Mouse (Mus musculus): ENCODE measurements around the gene Ssc4d. TPM values are rescaled to one million over a fixed set of nuclear protein-coding genes. Genes with fewer than 3 reads are reported as not detected.

Ssc4d gene
- polyA plus RNA-seq, 1 experiment from 2014 or later: 4.6 TPM

DNA sequence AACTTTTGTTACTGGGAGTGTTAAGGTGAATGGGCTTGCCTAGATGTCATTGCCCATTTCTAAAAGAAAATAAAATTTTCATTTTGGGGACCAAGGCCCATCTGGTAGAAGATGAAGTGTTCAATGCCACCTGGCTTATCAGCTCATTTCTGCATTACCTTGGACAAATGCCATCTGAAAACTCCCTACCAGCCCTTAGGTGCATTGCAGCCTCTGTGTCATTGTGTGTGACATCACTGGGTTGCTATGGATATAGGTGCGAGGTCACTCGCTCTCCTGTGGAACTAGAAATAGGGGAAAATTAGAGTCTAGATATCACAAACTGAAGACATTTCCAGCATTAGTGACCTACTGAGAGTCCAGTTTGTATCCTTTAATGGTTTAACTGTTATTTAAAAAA, 42.0 kb downstream of the Ssc4d start:
- Histone ChIP-seq H3K9me3 (ENCODE audit: control insufficient read depth, low read length) (no peaks in the 10 kb centered on the region), H3K4me1 (ENCODE audit: control insufficient read depth, insufficient read depth, low read length) (no peaks in the 10 kb centered on the region), H3K9ac (ENCODE audit: low read length) (no peak overlapping the region), H3K4me3 (ENCODE audit: low read depth, low read length) (no peak overlapping the region), H3K4me2 (ENCODE audit: low read depth, severe bottlenecking) (no peak overlapping the region), H3K27ac (replicated peaks; ENCODE audit: low read depth, low read length) (no peak overlapping the region), H3K27me3 (ENCODE audit: control insufficient read depth, insufficient read depth, low read length) (no peaks in the 10 kb centered on the region), H3K36me3 (ENCODE audit: control insufficient read depth, insufficient read depth, low read length) (peaks cover 7% of the 10 kb centered on the region; the same call in 1 of the 2 replicates)
- DNase-seq (ENCODE audit: low spot score): no peak
- ATAC-seq (ENCODE audit: insufficient number of reproducible peaks, low FRiP score, low TSS enrichment, low read depth): no peak
- 88% methylated on average over 2 of the region's 2 CpGs for WGBS

DNA sequence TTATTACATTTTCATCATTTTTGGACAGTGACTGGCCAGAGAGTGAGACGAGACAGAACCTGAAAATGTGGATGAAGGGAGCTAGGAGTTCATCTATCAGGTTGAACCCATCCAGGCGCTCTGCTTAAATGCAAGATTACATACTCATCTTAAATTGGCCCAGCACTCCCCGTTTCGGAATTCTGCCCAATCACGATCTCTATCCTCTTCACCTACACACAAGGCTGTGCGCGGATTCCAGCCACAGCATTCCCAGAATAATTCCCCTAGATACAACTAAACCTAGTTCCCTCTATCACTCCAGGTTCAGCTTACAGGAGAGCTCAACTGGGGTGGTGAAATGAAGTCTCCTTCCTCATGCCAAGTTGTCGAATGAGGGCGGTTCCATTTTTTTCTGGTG, 42.8 kb downstream of the Ssc4d start:
- Histone ChIP-seq H3K9ac (ENCODE audit: low read length) (no peak overlapping the region), H3K4me1 (ENCODE audit: control insufficient read depth, insufficient read depth, low read length) (no peaks in the 10 kb centered on the region), H3K4me3 (ENCODE audit: low read depth, low read length) (no peak overlapping the region), H3K9me3 (ENCODE audit: control insufficient read depth, low read length) (no peaks in the 10 kb centered on the region), H3K4me2 (ENCODE audit: low read depth, severe bottlenecking) (no peak overlapping the region), H3K27ac (replicated peaks; ENCODE audit: low read depth, low read length) (no peak overlapping the region), H3K36me3 (ENCODE audit: control insufficient read depth, insufficient read depth, low read length) (peaks cover 7% of the 10 kb centered on the region; the same call in 1 of the 2 replicates), H3K27me3 (ENCODE audit: control insufficient read depth, insufficient read depth, low read length) (no peaks in the 10 kb centered on the region)
- DNase-seq (ENCODE audit: low spot score) (no peak), ATAC-seq (ENCODE audit: insufficient number of reproducible peaks, low FRiP score, low TSS enrichment, low read depth) (no peak)
- 90% methylated on average over 9 of the region's 9 CpGs for WGBS

DNA sequence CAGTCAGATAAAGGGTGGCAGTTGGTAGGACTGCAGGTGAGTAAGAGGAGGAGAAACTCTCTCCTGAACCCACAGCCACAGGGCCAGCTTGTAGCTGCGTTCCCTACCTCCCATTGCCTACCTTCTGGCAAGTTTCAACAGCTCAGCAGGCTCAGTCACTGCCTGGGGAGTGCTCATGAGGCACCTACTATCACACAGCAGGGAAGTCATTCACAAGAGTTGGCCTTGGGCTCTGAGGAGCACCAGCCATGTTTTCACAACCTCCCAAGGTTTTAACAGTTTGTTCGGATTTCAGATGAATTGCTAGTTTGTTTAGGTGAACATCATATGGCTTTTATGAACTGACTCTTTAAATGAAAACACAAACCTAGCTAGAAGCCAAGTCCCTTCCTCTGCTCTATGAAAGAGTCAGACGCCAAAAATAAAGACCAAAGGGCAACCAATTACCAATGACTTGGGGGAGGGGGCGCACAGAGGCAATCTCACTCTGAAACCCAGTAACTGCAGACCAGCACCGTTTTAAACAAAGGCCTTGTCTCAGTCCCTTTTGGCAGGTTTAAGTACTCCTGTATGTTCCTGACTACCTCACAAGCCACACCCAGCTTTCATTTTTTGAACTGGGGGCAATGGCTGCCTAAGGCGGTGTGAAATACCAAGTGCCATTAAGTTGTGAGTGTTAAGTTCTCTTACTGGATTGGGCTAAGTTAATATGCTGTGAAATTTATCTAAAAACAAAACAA, 44.5 kb downstream of the Ssc4d start:
- H3K4me3 ChIP-seq (ENCODE audit: low read depth, low read length): no peak overlapping the region
- no peak overlapping the region for H3K4me2 ChIP-seq (ENCODE audit: low read depth, severe bottlenecking)
- H3K4me1 ChIP-seq (ENCODE audit: control insufficient read depth, insufficient read depth, low read length): no peaks in the 10 kb centered on the region
- WGBS: 84% methylated on average over 6 of the region's 6 CpGs
- no peak overlapping the region for H3K27ac ChIP-seq (replicated peaks; ENCODE audit: low read depth, low read length)
- DNase-seq (ENCODE audit: low spot score) (no peak), ATAC-seq (ENCODE audit: insufficient number of reproducible peaks, low FRiP score, low TSS enrichment, low read depth) (no peak)
- H3K27me3 ChIP-seq (ENCODE audit: control insufficient read depth, insufficient read depth, low read length): no peaks in the 10 kb centered on the region
- no peaks in the 10 kb centered on the region for H3K9me3 ChIP-seq (ENCODE audit: control insufficient read depth, low read length)
- no peak overlapping the region for H3K9ac ChIP-seq (ENCODE audit: low read length)
- peaks cover 7% of the 10 kb centered on the region; the same call in 1 of the 2 replicates for H3K36me3 ChIP-seq (ENCODE audit: control insufficient read depth, insufficient read depth, low read length)

DNA sequence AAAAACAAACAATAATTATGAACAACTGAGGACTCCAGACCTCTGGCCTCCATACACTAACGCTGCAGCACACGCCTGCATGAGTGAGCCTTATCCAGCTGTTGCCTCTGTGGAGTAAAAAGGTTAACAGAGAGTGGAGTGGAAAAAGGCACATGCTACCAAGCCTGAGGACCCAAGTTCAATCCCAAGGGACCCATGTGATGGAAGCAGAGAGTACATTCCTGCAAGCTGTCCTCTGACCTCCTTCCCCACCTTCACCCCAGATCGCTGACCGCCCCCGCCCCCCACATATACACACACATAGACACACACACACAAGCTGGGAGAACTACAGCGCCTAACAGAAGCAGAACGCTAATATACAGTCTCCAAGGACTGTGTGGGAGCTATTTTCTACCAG, 50.4 kb downstream of the Ssc4d start:
- H3K9me3 ChIP-seq (ENCODE audit: control insufficient read depth, low read length): no peaks in the 10 kb centered on the region
- WGBS: 97% methylated on average over 7 of the region's 7 CpGs
- H3K27me3 ChIP-seq (ENCODE audit: control insufficient read depth, insufficient read depth, low read length): no peaks in the 10 kb centered on the region
- no peaks in the 10 kb centered on the region for H3K4me1 ChIP-seq (ENCODE audit: control insufficient read depth, insufficient read depth, low read length)
- no peak overlapping the region for H3K4me3 ChIP-seq (ENCODE audit: low read depth, low read length)
- no peak overlapping the region for H3K4me2 ChIP-seq (ENCODE audit: low read depth, severe bottlenecking)
- H3K27ac ChIP-seq (replicated peaks; ENCODE audit: low read depth, low read length): no peak overlapping the region
- H3K9ac ChIP-seq (ENCODE audit: low read length): no peak overlapping the region
- ATAC-seq (ENCODE audit: insufficient number of reproducible peaks, low FRiP score, low TSS enrichment, low read depth) (no peak), DNase-seq (ENCODE audit: low spot score) (no peak)
- H3K36me3 ChIP-seq (ENCODE audit: control insufficient read depth, insufficient read depth, low read length): peaks cover 25% of the 10 kb centered on the region

DNA sequence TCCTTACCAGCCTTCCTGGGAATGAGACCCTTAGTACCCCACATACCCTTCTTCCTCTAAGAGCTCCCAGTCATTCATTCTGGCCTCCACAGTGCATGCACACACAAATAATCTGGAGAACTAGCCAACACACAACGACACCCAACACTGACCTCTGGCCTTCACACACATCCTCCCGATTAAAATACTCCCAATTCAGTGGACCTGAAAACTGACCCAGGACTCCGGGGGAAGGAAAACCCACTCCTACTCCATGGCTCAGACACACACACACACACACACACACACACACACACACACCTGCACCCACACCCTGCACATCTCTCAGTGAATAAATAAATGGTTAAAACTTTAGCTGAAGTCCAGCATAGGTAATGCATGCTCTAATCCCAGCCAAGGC, 54.4 kb downstream of the Ssc4d start:
- Histone ChIP-seq H3K4me3 (ENCODE audit: low read depth, low read length) (no peak overlapping the region), H3K9me3 (ENCODE audit: control insufficient read depth, low read length) (no peaks in the 10 kb centered on the region), H3K9ac (ENCODE audit: low read length) (no peak overlapping the region), H3K36me3 (ENCODE audit: control insufficient read depth, insufficient read depth, low read length) (peaks cover 33% of the 10 kb centered on the region), H3K4me1 (ENCODE audit: control insufficient read depth, insufficient read depth, low read length) (no peaks in the 10 kb centered on the region), H3K27me3 (ENCODE audit: control insufficient read depth, insufficient read depth, low read length) (no peaks in the 10 kb centered on the region), H3K27ac (replicated peaks; ENCODE audit: low read depth, low read length) (no peak overlapping the region), H3K4me2 (ENCODE audit: low read depth, severe bottlenecking) (no peak overlapping the region)
- no peak for DNase-seq (ENCODE audit: low spot score)
- no peak for ATAC-seq (ENCODE audit: insufficient number of reproducible peaks, low FRiP score, low TSS enrichment, low read depth)
- 92% methylated on average over 3 of the region's 3 CpGs for WGBS

DNA sequence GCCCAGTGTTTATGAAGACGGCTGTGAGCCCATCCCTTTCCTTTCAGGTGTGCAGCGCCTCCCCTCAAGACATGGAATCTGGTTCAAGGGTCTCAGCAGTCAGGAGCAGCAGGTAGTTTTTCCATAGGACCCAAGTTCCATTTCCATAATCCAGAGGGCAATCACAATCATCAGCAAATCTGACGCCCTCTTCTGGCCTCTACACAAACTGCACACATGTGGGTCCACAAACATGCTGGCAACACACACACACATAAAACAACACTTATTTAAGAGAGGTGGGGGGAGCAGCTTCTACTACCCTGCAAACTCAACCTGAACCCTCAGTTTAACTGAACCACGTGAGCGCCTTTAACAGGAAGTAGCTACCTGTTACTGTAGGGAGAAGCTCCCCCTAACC, 55.7 kb downstream of the Ssc4d start:
- no peak for ATAC-seq (ENCODE audit: insufficient number of reproducible peaks, low FRiP score, low TSS enrichment, low read depth)

DNA sequence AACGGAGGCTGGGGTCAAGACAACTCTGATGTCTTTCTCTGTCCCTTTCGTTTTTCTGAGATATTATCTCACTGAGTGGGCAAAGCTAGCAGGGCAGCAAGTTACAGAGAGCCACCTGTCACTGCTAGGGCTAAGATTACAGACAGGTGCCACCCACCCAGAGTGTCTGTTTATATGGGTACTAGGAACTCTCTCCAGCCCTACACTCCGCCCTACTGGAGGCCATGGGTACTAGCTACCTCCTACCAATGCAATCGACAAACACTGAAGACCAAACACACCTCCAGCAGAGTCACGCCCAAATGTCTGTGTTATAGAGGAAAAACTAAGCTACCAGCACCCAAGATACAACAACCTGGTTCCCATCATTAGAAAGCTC, 56.3 kb downstream of the Ssc4d start:
- 95% methylated on average over 5 of the region's 5 CpGs for WGBS
- DNase-seq (ENCODE audit: low spot score) (no peak), ATAC-seq (ENCODE audit: insufficient number of reproducible peaks, low FRiP score, low TSS enrichment, low read depth) (no peak)
- Histone ChIP-seq H3K4me2 (ENCODE audit: low read depth, severe bottlenecking) (no peak overlapping the region), H3K4me1 (ENCODE audit: control insufficient read depth, insufficient read depth, low read length) (no peaks in the 10 kb centered on the region), H3K27ac (replicated peaks; ENCODE audit: low read depth, low read length) (no peak overlapping the region), H3K9ac (ENCODE audit: low read length) (no peak overlapping the region), H3K4me3 (ENCODE audit: low read depth, low read length) (no peak overlapping the region), H3K27me3 (ENCODE audit: control insufficient read depth, insufficient read depth, low read length) (no peaks in the 10 kb centered on the region), H3K9me3 (ENCODE audit: control insufficient read depth, low read length) (no peaks in the 10 kb centered on the region), H3K36me3 (ENCODE audit: control insufficient read depth, insufficient read depth, low read length) (peaks cover 36% of the 10 kb centered on the region)

More for the DNA sequence above, 55.7 kb downstream of the Ssc4d start:
- DNase-seq (ENCODE audit: low spot score): no peak
- Histone ChIP-seq H3K4me3 (ENCODE audit: low read depth, low read length) (no peak overlapping the region), H3K4me1 (ENCODE audit: control insufficient read depth, insufficient read depth, low read length) (no peaks in the 10 kb centered on the region), H3K27me3 (ENCODE audit: control insufficient read depth, insufficient read depth, low read length) (no peaks in the 10 kb centered on the region), H3K27ac (replicated peaks; ENCODE audit: low read depth, low read length) (no peak overlapping the region), H3K4me2 (ENCODE audit: low read depth, severe bottlenecking) (no peak overlapping the region), H3K36me3 (ENCODE audit: control insufficient read depth, insufficient read depth, low read length) (peaks cover 36% of the 10 kb centered on the region), H3K9ac (ENCODE audit: low read length) (no peak overlapping the region), H3K9me3 (ENCODE audit: control insufficient read depth, low read length) (no peaks in the 10 kb centered on the region)
- 96% methylated on average over 5 of the region's 5 CpGs for WGBS

DNA sequence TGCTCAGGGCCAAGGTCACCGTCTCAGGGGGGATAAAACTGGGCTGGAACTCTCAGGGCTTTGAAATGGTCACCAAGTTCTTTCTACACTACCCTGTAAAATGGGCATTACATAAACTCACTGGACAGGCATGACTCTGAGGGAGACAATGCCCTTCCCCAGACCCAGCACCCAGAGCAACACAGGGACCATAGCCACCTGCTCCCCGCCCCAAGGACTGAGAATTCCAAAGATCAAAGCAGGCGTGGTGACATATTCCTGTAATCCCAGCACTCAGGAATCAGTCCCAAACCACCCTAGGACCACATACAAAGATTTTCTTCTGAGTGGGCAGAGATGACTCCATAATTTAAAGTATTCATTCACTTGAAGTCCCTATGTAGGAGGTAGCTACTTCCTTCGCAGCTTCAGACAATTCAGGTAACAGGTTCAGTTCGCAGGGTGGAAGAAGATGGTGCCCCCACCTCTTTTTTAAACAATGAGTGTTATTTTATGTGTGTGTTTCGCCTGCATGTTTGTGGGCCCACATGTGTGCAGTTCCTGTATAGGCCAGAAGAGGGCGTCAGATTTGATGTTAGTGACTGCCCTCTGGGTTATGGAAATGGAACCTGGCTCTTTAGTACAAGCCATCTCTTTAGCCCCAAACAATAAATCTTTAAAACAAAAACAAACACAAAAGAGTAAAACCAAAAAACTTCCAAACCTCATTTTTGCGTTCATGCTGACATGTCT, 56.8 kb downstream of the Ssc4d start:
- Histone ChIP-seq H3K27me3 (ENCODE audit: control insufficient read depth, insufficient read depth, low read length) (no peaks in the 10 kb centered on the region), H3K4me2 (ENCODE audit: low read depth, severe bottlenecking) (no peak overlapping the region), H3K36me3 (ENCODE audit: control insufficient read depth, insufficient read depth, low read length) (peaks cover 36% of the 10 kb centered on the region), H3K4me1 (ENCODE audit: control insufficient read depth, insufficient read depth, low read length) (no peaks in the 10 kb centered on the region), H3K27ac (replicated peaks; ENCODE audit: low read depth, low read length) (no peak overlapping the region), H3K4me3 (ENCODE audit: low read depth, low read length) (no peak overlapping the region), H3K9me3 (ENCODE audit: control insufficient read depth, low read length) (no peaks in the 10 kb centered on the region), H3K9ac (ENCODE audit: low read length) (no peak overlapping the region)
- no peak for DNase-seq (ENCODE audit: low spot score)
- ATAC-seq (ENCODE audit: insufficient number of reproducible peaks, low FRiP score, low TSS enrichment, low read depth): no peak
- 91% methylated on average over 8 of the region's 8 CpGs for WGBS
